Mouse (Mus musculus) small intestine, adult 2 months (tissue): ENCODE measurements around the gene Gm21865. TPM values are rescaled to one million over a fixed set of nuclear protein-coding genes. Genes with fewer than 3 reads are reported as not detected.
"Not testable (repeated sequence)": the region's sequence is repeated elsewhere in the genome, so short reads cannot be mapped to it uniquely, and the experiment has no call there.

Experiments used
- H3K27ac ChIP-seq: fragments of 200-500 bp; 2 replicates; pipeline ENCODE4 v1.5.1; 2012; ENCODE audit warnings: low read depth, low read length, control low read depth, inconsistent platforms; ENCODE audit not compliant: insufficient read depth
- H3K27me3 ChIP-seq: fragments of 200-500 bp; 2 replicates; pipeline ENCODE4 v1.6.1; 2012; ENCODE audit warnings: mild to moderate bottlenecking, moderate library complexity, low read length, inconsistent platforms; ENCODE audit not compliant: control insufficient read depth, insufficient read depth
- H3K36me3 ChIP-seq: fragments of 200-500 bp; 2 replicates; pipeline ENCODE4 v1.6.1; 2012; ENCODE audit warnings: mild to moderate bottlenecking, low read length, control low read depth, inconsistent platforms; ENCODE audit not compliant: control insufficient read depth, insufficient read depth
- H3K4me1 ChIP-seq: fragments of 200-500 bp; 2 replicates; pipeline ENCODE4 v1.6.1; 2012; ENCODE audit warnings: low read length, inconsistent platforms, mixed read lengths; ENCODE audit not compliant: control insufficient read depth, insufficient read depth, insufficient read length
- H3K4me3 ChIP-seq: fragments of 200-500 bp; 2 replicates; pipeline ENCODE4 v1.5.1; 2012; ENCODE audit warnings: low read depth, mild to moderate bottlenecking, control low read depth, inconsistent platforms, low read length, moderate library complexity
- WGBS: fragments of 180-500 bp; shearing (Covaris S2); methylation state at CpG from one replicate; pipeline ENCODE4 v1.1.7; 2018; 5-methylcytosine and 5-hydroxymethylcytosine counted together
- polyA plus RNA-seq: library from polyadenylated mRNA; depleted of rRNA; stranded (reverse); fragments of >200 nt; gene quantifications from 2 replicates; pipeline ENCODE4 v1.2.3, GENCODE M21; 2012; rRNA removed

Gene Gm21865
- not detected in 2 replicates for polyA plus RNA-seq

GRCm38 (mm10) chrY:40316803-40317202, at the start of gene Gm21865:
TSS of gene Gm21865 (minus strand) at chrY:40316903.
- not testable (repeated sequence) for H3K27ac ChIP-seq, H3K4me1 ChIP-seq, H3K36me3 ChIP-seq, H3K4me3 ChIP-seq, H3K27me3 ChIP-seq
- WGBS, result 93% methylated on average over 2 of the region's 7 CpGs

Other genes starting within 250 kb of the Gm21865 start
- gene Gm21882, start 64.6 kb upstream of the Gm21865 start, polyA plus RNA-seq, result not detected in 2 replicates